ENCODE assay signal across 25 mouse cellular contexts in the genomic region with DNA sequence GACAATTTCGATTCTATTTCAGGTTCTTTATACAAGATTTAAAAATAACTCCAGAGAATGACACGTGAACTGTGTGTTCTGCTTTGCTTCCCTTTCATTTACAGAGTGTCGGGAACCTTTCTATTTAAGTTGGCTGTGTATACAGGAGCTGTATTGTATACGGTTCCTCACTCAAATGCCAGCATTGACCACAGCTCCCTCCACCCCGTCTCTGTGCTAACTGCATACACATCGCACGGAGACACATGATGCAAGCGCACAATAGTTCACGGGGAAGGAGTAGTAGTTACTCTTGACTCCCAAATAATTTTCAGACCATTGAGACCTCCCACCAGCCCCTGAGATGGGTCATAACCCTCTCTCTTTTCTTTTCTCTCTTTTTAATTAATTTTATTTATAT.
"Had no signal": no experiment of that assay in that cellular context is flagged by ENCODE, and none has a peak within 500 bp of the region (broad histone marks: within the 10 kb centered on the region; RNA-seq: fewer than 3 reads in every experiment).

No protein-coding gene starts in this region.

- H3K36me3 ChIP-seq: limb, embryonic 10.5 days; limb, embryonic 13.5 days; liver, embryonic 12.5 days; liver, embryonic 15.5 days; lung, embryonic 15.5 days; midbrain, embryonic 10.5 days; midbrain, embryonic 13.5 days; neural tube, embryonic 13.5 days; stomach, embryonic 15.5 days had no signal

- H3K9ac ChIP-seq: limb, embryonic 13.5 days; liver, embryonic 12.5 days; liver, embryonic 15.5 days; lung, embryonic 15.5 days; midbrain, embryonic 13.5 days; neural tube, embryonic 13.5 days; stomach, embryonic 15.5 days had no signal

- H3K4me1 ChIP-seq: limb, embryonic 13.5 days; liver, embryonic 12.5 days; liver, embryonic 15.5 days; megakaryocyte, embryonic 14.5 days; midbrain, embryonic 10.5 days; neural tube, embryonic 13.5 days; stomach, embryonic 15.5 days had no signal

- H3K4me2 ChIP-seq: limb, embryonic 13.5 days; liver, embryonic 12.5 days; liver, embryonic 15.5 days; lung, embryonic 15.5 days; midbrain, embryonic 13.5 days; neural tube, embryonic 13.5 days; stomach, embryonic 15.5 days had no signal

- H3K27ac ChIP-seq: kidney, postnatal 0 days; limb, embryonic 10.5 days; limb, embryonic 13.5 days; liver, embryonic 12.5 days; liver, embryonic 15.5 days; lung, embryonic 15.5 days; midbrain, embryonic 10.5 days; midbrain, embryonic 13.5 days; neural tube, embryonic 13.5 days; stomach, embryonic 15.5 days had no signal

- DNase-seq: kidney, adult 18-20 months; kidney, postnatal 25 days; layer of hippocampus, postnatal 36 days; liver; lung, adult 18-20 months; lung, postnatal 10 days; lung, postnatal 36 days; retina, postnatal 1 day; right cerebral cortex, postnatal 25 days; spleen, adult 18-20 months; thymus, adult 18-20 months; thymus, postnatal 36 days had no signal

- H3K27me3 ChIP-seq: limb, embryonic 13.5 days; liver, embryonic 12.5 days; liver, embryonic 15.5 days; lung, embryonic 15.5 days; megakaryocyte, embryonic 14.5 days; midbrain, embryonic 13.5 days; neural tube, embryonic 13.5 days; stomach, embryonic 15.5 days had no signal

- H3K4me3 ChIP-seq: limb, embryonic 10.5 days; limb, embryonic 13.5 days; liver, embryonic 12.5 days; liver, embryonic 15.5 days; lung, embryonic 15.5 days; megakaryocyte, embryonic 14.5 days; midbrain, embryonic 10.5 days; midbrain, embryonic 13.5 days; myocyte; neural tube, embryonic 13.5 days; stomach, embryonic 15.5 days had no signal

- H3K9me3 ChIP-seq: limb, embryonic 10.5 days; limb, embryonic 13.5 days; liver, embryonic 12.5 days; liver, embryonic 15.5 days; lung, embryonic 15.5 days; midbrain, embryonic 10.5 days; midbrain, embryonic 13.5 days; neural tube, embryonic 13.5 days; stomach, embryonic 15.5 days had no signal

- ATAC-seq: liver, embryonic 12.5 days; midbrain, embryonic 13.5 days; midbrain, embryonic 16.5 days had no signal
